Mouse (Mus musculus): Measurements from ENCODE around the gene Dnajc14. TPM values are rescaled to one million over a fixed set of nuclear protein-coding genes. Genes with fewer than 3 reads are reported as not detected.
"Not testable (repeated sequence)": the region's sequence is repeated elsewhere in the genome, so short reads cannot be mapped to it uniquely, and the experiment has no call there.

Dnajc14 gene
- total RNA-seq, 2 experiments from 2014 or later = 19.1 to 20.0 TPM

GRCm38 (mm10) chr10:128817033-128817432 is 13.2 kb downstream of the Dnajc14 start, which contains the start of gene Sarnp:
Gene Sarnp, plus strand, starts transcription at chr10:128817333.
- DNase-seq = no peak
- intact Hi-C loops (cut with DNase I) = no loop called here

GRCm38 (mm10) chr10:128820217-128820616 is 16.4 kb downstream of the Dnajc14 start:
- intact Hi-C loops (cut with DNase I) = no loop called here
- DNase-seq = no peak

GRCm38 (mm10) chr10:128821358-128822056 is 17.6 kb downstream of the Dnajc14 start, which contains the start of gene Ormdl2:
Gene Ormdl2, minus strand, starts transcription at chr10:128821645.
- intact Hi-C loops (cut with DNase I) = no loop called here
- peak; percentile 97 to 98 for DNase-seq

- intact Hi-C loops (cut with DNase I) = no loop called here
- DNase-seq = no peak
These were observed 18.3 kb downstream of the Dnajc14 start for GRCm38 (mm10) chr10:128822135-128822534.

GRCm38 (mm10) chr10:128823087-128823486 is 19.2 kb downstream of the Dnajc14 start:
- intact Hi-C loops (cut with DNase I) = not testable (repeated sequence)

GRCm38 (mm10) chr10:128823821-128824220 is 20.0 kb downstream of the Dnajc14 start:
- DNase-seq = no peak
- intact Hi-C loops (cut with DNase I) = no loop called here

More at GRCm38 (mm10) chr10:128823087-128823486, 19.2 kb downstream of the Dnajc14 start:
- DNase-seq = not testable (repeated sequence)

GRCm38 (mm10) chr10:128837400-128837799 is 33.5 kb downstream of the Dnajc14 start:
- no peak for DNase-seq
- intact Hi-C loops (cut with DNase I) = no loop called here

- no peak for DNase-seq
- intact Hi-C loops (cut with DNase I) = no loop called here
These were observed 35.6 kb downstream of the Dnajc14 start for GRCm38 (mm10) chr10:128839434-128839833.

- intact Hi-C loops (cut with DNase I) = loop anchor here (10.0 kb wide), 1 partner anchor 134 kb away; no protein-coding TSS in a partner anchor
- DNase-seq = no peak
These were observed 36.8 kb downstream of the Dnajc14 start for GRCm38 (mm10) chr10:128840612-128841011.

- no peak for DNase-seq
- intact Hi-C loops (cut with DNase I) = loop anchor here (10.0 kb wide), 1 partner anchor 132 kb away; no protein-coding TSS in a partner anchor
These were observed 39.4 kb downstream of the Dnajc14 start for GRCm38 (mm10) chr10:128843260-128843659.

- intact Hi-C loops (cut with DNase I) = loop anchor here (2.0 to 10.0 kb wide), 2 partner anchors 49 to 129 kb away; no protein-coding TSS in a partner anchor
- no peak for DNase-seq
These were observed 41.7 kb downstream of the Dnajc14 start for GRCm38 (mm10) chr10:128845516-128845915.

GRCm38 (mm10) chr10:128846664-128847063 is 42.8 kb downstream of the Dnajc14 start:
- intact Hi-C loops (cut with DNase I) = loop anchor here (10.0 kb wide), 1 partner anchor 128 kb away; no protein-coding TSS in a partner anchor
- DNase-seq = no peak

- intact Hi-C loops (cut with DNase I) = loop anchor here (10.0 kb wide), 1 partner anchor 126 kb away; no protein-coding TSS in a partner anchor
- no peak for DNase-seq
These were observed 44.6 kb downstream of the Dnajc14 start for GRCm38 (mm10) chr10:128848426-128848825.

- DNase-seq = no peak
- intact Hi-C loops (cut with DNase I) = no loop called here
These were observed 46.5 kb downstream of the Dnajc14 start for GRCm38 (mm10) chr10:128850339-128850738.

- intact Hi-C loops (cut with DNase I) = no loop called here
- DNase-seq = no peak
These were observed 57.3 kb downstream of the Dnajc14 start for GRCm38 (mm10) chr10:128861176-128861575.

- no peak for DNase-seq
- intact Hi-C loops (cut with DNase I) = no loop called here
These were observed 62.2 kb downstream of the Dnajc14 start for GRCm38 (mm10) chr10:128866042-128866441.

GRCm38 (mm10) chr10:128866518-128866917 is 62.7 kb downstream of the Dnajc14 start:
- intact Hi-C loops (cut with DNase I) = no loop called here
- no peak for DNase-seq

Other genes with a start within 250 kb of the Dnajc14 start
- gene Pa2g4, start 238.1 kb upstream of the Dnajc14 start, total RNA-seq (2021) = 10 to 100 TPM; 32.8 to 39.0 TPM
- 1 to 10 TPM; 2.1 to 4.6 TPM for gene Erbb3, start 214.4 kb upstream of the Dnajc14 start, total RNA-seq (2021)
- 100 to 1,000 TPM; 289 to 338 TPM for gene Rps26, start 177.3 kb upstream of the Dnajc14 start, total RNA-seq (2021)
- gene Ikzf4, start 158.1 kb upstream of the Dnajc14 start, total RNA-seq (2021) = under 1 TPM; 0.26 to 0.69 TPM
- gene Suox, start 130.0 kb upstream of the Dnajc14 start, total RNA-seq (2021) = 10 to 100 TPM; 19.4 to 20.3 TPM
- gene Rab5b, start 107.8 kb upstream of the Dnajc14 start, total RNA-seq (2021) = 10 to 100 TPM; 80.4 to 90.1 TPM
- under 1 TPM in 1 of 2 experiments, not detected in 1; 0.22 TPM for gene Pmel, start 99.9 kb upstream of the Dnajc14 start, total RNA-seq (2021)
- gene Cdk2, start 99.0 kb upstream of the Dnajc14 start, total RNA-seq (2021) = 1 to 10 TPM; 4.6 to 5.5 TPM
- gene Dgka, start 59.2 kb upstream of the Dnajc14 start, total RNA-seq (2021) = 1 to 10 TPM; 7.7 to 9.8 TPM
- gene Pym1, start 56.2 kb upstream of the Dnajc14 start, total RNA-seq (2021) = 10 to 100 TPM in 1 of 2 experiments, 1 to 10 TPM in 1; 8.8 to 11.7 TPM
- gene Mmp19, start 13.2 kb upstream of the Dnajc14 start, total RNA-seq (2021) = 1 to 10 TPM in 1 of 2 experiments, under 1 TPM in 1; 0.92 to 2.6 TPM
- gene Tmem198b, start 308 bp downstream of the Dnajc14 start, total RNA-seq (2021) = 1 to 10 TPM; 2.9 to 3.2 TPM
- 10 to 100 TPM; 25.2 to 27.2 TPM for gene Sarnp, start 13.3 kb downstream of the Dnajc14 start, total RNA-seq (2021)
- 1 to 10 TPM; 3.4 to 3.5 TPM for gene Ormdl2, start 17.6 kb downstream of the Dnajc14 start, total RNA-seq (2021)
- 1 to 10 TPM; 2.8 to 5.8 TPM for gene Gdf11, start 87.7 kb downstream of the Dnajc14 start, total RNA-seq (2021)
- gene Cd63, start 96.9 kb downstream of the Dnajc14 start, total RNA-seq (2021) = 100 to 1,000 TPM in 1 of 2 experiments, 10 to 100 TPM in 1; 94.8 to 103 TPM
- 1 to 10 TPM; 3.5 to 4.1 TPM for gene Rdh5, start 118.8 kb downstream of the Dnajc14 start, total RNA-seq (2021)
- 100 to 1,000 TPM; 146 to 165 TPM for gene Bloc1s1, start 120.0 kb downstream of the Dnajc14 start, total RNA-seq (2021)
- gene Itga7, start 129.8 kb downstream of the Dnajc14 start, total RNA-seq (2021) = 10 to 100 TPM; 47.9 to 60.1 TPM
- gene Mettl7b, start 156.9 kb downstream of the Dnajc14 start, total RNA-seq (2021) = under 1 TPM in 1 of 2 experiments, not detected in 1; 0.28 TPM
- gene Olfr9, start 185.4 kb downstream of the Dnajc14 start, total RNA-seq (2021) = not detected
- not detected for gene Olfr763, start 206.7 kb downstream of the Dnajc14 start, total RNA-seq (2021)
- not detected for gene Olfr764-ps1, start 235.8 kb downstream of the Dnajc14 start, total RNA-seq (2021)
- gene Olfr765, start 245.9 kb downstream of the Dnajc14 start, total RNA-seq (2021) = not detected

All from gastrocnemius, postnatal 36 days (tissue).